Mouse (Mus musculus): ENCODE measurements at regions not wholly inside any gene's neighbourhood (a gene's known extent, or its start where the extent isn't known, plus 50 kb on each side); places are given as distances from the start of the nearest gene placed in this dataset.

DNA sequence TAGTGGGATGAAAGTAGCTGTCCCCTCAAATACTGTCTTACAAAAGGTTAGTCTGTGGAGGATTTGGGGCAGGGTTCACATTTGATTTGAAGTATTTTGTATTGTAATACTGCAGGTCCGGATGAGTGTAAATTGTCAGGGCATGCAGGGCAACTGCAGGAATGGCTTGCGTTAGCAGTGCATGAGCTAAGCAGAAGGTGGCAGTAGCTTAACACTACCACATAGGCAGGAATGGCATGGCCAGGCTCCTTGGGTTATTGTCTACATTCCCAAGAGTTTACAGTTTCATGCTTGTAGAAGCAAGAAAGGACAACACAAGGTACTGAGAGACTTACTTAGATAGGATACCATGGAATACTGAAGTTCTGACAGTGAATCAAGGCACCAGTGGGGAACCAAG, 611.3 kb downstream of the Hdgfl1 start:
- no peaks in the 10 kb centered on the region for H3K9me3 ChIP-seq (ENCODE audit: control insufficient read depth, insufficient read depth, low read depth, low read length)
- H3K4me1 ChIP-seq (ENCODE audit: control insufficient read depth in 2 of 2, insufficient read depth in 2 of 2, low read length in 2 of 2, poor library complexity in 1 of 2), result no peaks in the 10 kb centered on the region
- no peak for TF ChIP-seq ZC3H11A (IDR thresholded peaks at IDR 0.05; ENCODE audit: borderline replicate concordance, low read depth, low read length)
- no peak for TF ChIP-seq CHD2 (IDR thresholded peaks at IDR 0.05; ENCODE audit: low read depth, low read length)
- no peaks in the 10 kb centered on the region for H3K36me3 ChIP-seq (ENCODE audit: control insufficient read depth, insufficient read depth, low read length, poor library complexity, severe bottlenecking)
- H3K27ac ChIP-seq (ENCODE audit: insufficient read depth, low read depth, low read length, poor library complexity, severe bottlenecking), result no peak overlapping the region
- in situ Hi-C loops (cut with MboI; ENCODE audit: low sequenced_read_pairs in 2 of 2, unreplicated experiment in 2 of 2), result no loop called here
- no peak overlapping the region for H3K4me3 ChIP-seq (ENCODE audit: insufficient read depth in 1 of 2, low read depth in 1 of 2, low read length in 2 of 2, poor library complexity in 1 of 2, severe bottlenecking in 1 of 2)
- DNase-seq (ENCODE audit: low read depth, low spot score), result no peak
- H3K9ac ChIP-seq (ENCODE audit: insufficient read depth, low read depth, low read length, poor library complexity, severe bottlenecking), result no peak overlapping the region

DNA sequence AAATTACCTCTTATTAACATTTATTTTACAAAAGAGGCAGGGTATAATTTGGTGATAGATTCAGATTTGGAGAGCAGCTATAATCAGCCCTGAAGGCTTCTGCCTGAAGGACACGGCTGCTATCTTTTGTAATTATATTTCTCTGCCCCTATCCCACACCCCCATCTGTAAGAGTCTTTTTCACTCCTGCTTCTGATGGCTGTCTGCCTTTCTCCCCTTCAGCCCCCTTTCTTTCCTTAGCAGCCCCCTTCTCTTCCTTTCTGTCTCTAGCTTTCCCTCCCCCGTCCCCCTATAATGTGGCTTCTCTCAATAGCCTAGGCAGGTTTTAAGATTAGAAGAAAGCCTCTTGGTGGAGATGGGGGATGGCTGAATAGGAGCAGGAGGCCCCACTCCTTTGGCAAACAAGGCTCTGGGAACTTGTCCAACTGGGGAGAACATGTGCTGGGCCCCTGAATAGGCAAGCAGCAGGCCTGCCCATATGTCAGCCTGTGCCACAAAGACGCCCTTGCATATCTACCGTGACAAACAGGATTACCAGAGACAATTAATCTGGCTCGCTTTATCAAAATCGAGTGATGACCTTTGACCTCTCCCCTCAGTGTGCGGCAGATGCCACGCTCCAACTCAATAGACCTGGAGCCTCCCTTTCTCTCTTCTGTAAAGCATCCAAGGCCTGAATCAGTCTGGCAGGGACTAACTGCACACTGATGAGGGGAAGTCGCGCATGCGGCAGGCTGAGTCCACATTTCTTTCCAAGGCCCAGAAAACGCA, 615.1 kb downstream of the Hdgfl1 start:
- TF ChIP-seq CHD2 (IDR thresholded peaks at IDR 0.05; ENCODE audit: low read depth, low read length) (no peak), HCFC1 (IDR thresholded peaks at IDR 0.05; ENCODE audit: borderline replicate concordance, insufficient read depth, low read length) (no peak), MAFK (IDR thresholded peaks at IDR 0.05; ENCODE audit: insufficient read depth, low read depth, low read length) (no peak), ZC3H11A (IDR thresholded peaks at IDR 0.05; ENCODE audit: borderline replicate concordance, low read depth, low read length) (no peak), ZNF384 (IDR thresholded peaks at IDR 0.05; ENCODE audit: low read depth, low read length) (no peak)
- H3K27ac ChIP-seq (ENCODE audit: insufficient read depth, low read depth, low read length, poor library complexity, severe bottlenecking), result no peak overlapping the region
- H3K9ac ChIP-seq (ENCODE audit: insufficient read depth, low read depth, low read length, poor library complexity, severe bottlenecking), result no peak overlapping the region
- no peaks in the 10 kb centered on the region for H3K4me1 ChIP-seq (ENCODE audit: control insufficient read depth in 2 of 2, insufficient read depth in 2 of 2, low read length in 2 of 2, poor library complexity in 1 of 2)
- no peaks in the 10 kb centered on the region for H3K9me3 ChIP-seq (ENCODE audit: control insufficient read depth, insufficient read depth, low read depth, low read length)
- in situ Hi-C loops (cut with MboI; ENCODE audit: low sequenced_read_pairs in 2 of 2, unreplicated experiment in 2 of 2), result no loop called here
- no peak for DNase-seq (ENCODE audit: low read depth, low spot score)
- no peaks in the 10 kb centered on the region for H3K36me3 ChIP-seq (ENCODE audit: control insufficient read depth, insufficient read depth, low read length, poor library complexity, severe bottlenecking)
- no peak overlapping the region for H3K4me3 ChIP-seq (ENCODE audit: insufficient read depth in 1 of 2, low read depth in 1 of 2, low read length in 2 of 2, poor library complexity in 1 of 2, severe bottlenecking in 1 of 2)

DNA sequence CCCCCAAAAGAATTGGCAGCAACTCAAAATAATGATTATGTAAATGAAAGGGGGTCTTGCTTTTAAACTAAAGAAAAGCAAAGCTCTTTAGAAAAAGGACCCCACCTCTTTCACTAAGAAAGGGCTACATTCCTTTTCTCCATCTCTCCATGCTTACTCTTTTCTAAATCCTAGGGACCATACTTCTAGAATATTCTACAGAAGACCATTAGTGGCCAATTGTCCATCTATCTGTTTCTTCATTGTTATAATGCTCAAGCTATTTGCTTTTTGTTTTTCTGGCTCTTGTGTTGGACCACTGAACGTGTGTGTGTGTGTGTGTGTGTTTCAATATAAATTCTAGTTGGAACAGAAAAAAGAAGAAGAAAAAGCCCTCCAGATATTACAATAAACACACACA, 615.7 kb downstream of the Hdgfl1 start:
- no peak overlapping the region for H3K27ac ChIP-seq (ENCODE audit: insufficient read depth, low read depth, low read length, poor library complexity, severe bottlenecking)
- H3K36me3 ChIP-seq (ENCODE audit: control insufficient read depth, insufficient read depth, low read length, poor library complexity, severe bottlenecking), result no peaks in the 10 kb centered on the region
- DNase-seq (ENCODE audit: low read depth, low spot score), result no peak
- no peaks in the 10 kb centered on the region for H3K9me3 ChIP-seq (ENCODE audit: control insufficient read depth, insufficient read depth, low read depth, low read length)
- in situ Hi-C loops (cut with MboI; ENCODE audit: low sequenced_read_pairs in 2 of 2, unreplicated experiment in 2 of 2), result no loop called here
- TF ChIP-seq ZC3H11A (IDR thresholded peaks at IDR 0.05; ENCODE audit: borderline replicate concordance, low read depth, low read length) (no peak), MAFK (IDR thresholded peaks at IDR 0.05; ENCODE audit: insufficient read depth, low read depth, low read length) (no peak), CHD2 (IDR thresholded peaks at IDR 0.05; ENCODE audit: low read depth, low read length) (no peak), ZNF384 (IDR thresholded peaks at IDR 0.05; ENCODE audit: low read depth, low read length) (no peak), HCFC1 (IDR thresholded peaks at IDR 0.05; ENCODE audit: borderline replicate concordance, insufficient read depth, low read length) (no peak)
- H3K4me3 ChIP-seq (ENCODE audit: insufficient read depth in 1 of 2, low read depth in 1 of 2, low read length in 2 of 2, poor library complexity in 1 of 2, severe bottlenecking in 1 of 2), result no peak overlapping the region
- H3K4me1 ChIP-seq (ENCODE audit: control insufficient read depth in 2 of 2, insufficient read depth in 2 of 2, low read length in 2 of 2, poor library complexity in 1 of 2), result no peaks in the 10 kb centered on the region
- H3K9ac ChIP-seq (ENCODE audit: insufficient read depth, low read depth, low read length, poor library complexity, severe bottlenecking), result no peak overlapping the region

DNA sequence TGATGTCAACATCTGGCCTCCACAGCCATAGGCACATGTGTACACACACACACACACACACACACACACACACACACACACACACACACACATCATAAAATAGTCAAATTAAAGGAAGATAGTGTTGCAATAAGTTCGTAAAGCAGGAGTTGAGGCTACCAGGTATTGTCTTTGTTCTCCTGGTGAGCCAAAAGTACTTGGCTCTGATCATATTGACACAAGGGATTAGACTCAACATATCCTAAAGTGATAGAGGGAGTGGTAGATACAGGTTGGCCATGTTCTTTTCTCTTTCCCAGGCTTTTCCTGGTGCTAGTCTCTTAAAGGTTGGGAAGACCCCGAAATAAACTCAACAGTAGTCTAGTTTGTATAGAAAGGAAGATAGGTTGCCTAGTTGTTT, 616.9 kb downstream of the Hdgfl1 start:
- in situ Hi-C loops (cut with MboI; ENCODE audit: low sequenced_read_pairs in 2 of 2, unreplicated experiment in 2 of 2), result no loop called here
- no peak for DNase-seq (ENCODE audit: low read depth, low spot score)
- Histone ChIP-seq H3K36me3 (ENCODE audit: control insufficient read depth, insufficient read depth, low read length, poor library complexity, severe bottlenecking) (no peaks in the 10 kb centered on the region), H3K4me3 (ENCODE audit: insufficient read depth in 1 of 2, low read depth in 1 of 2, low read length in 2 of 2, poor library complexity in 1 of 2, severe bottlenecking in 1 of 2) (no peak overlapping the region), H3K27ac (ENCODE audit: insufficient read depth, low read depth, low read length, poor library complexity, severe bottlenecking) (no peak overlapping the region), H3K9ac (ENCODE audit: insufficient read depth, low read depth, low read length, poor library complexity, severe bottlenecking) (no peak overlapping the region), H3K9me3 (ENCODE audit: control insufficient read depth, insufficient read depth, low read depth, low read length) (no peaks in the 10 kb centered on the region), H3K4me1 (ENCODE audit: control insufficient read depth in 2 of 2, insufficient read depth in 2 of 2, low read length in 2 of 2, poor library complexity in 1 of 2) (no peaks in the 10 kb centered on the region)
- TF ChIP-seq MAFK (IDR thresholded peaks at IDR 0.05; ENCODE audit: insufficient read depth, low read depth, low read length) (no peak), CHD2 (IDR thresholded peaks at IDR 0.05; ENCODE audit: low read depth, low read length) (no peak), ZC3H11A (IDR thresholded peaks at IDR 0.05; ENCODE audit: borderline replicate concordance, low read depth, low read length) (no peak)

DNA sequence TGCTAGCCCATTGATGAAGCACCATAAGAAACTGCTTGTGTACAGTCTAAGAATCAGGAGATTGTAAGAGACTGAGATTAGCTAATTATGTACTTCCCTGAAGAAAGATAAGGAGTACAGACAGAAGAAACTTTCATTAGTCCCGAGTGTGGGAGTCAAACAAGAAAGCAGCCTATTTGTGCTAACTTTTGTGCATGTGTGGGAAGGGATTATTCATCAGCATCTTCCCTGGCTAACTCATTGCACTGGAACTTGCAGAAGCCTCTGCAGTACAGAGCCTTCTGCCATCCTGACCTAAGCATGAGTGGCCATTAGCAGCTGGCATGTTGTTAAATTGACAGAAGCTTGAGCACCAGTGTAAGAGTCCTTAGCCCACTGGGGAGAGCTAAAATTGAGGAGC, 619.5 kb downstream of the Hdgfl1 start:
- no peak for TF ChIP-seq HCFC1 (IDR thresholded peaks at IDR 0.05; ENCODE audit: borderline replicate concordance, insufficient read depth, low read length)
- no peak for TF ChIP-seq MAFK (IDR thresholded peaks at IDR 0.05; ENCODE audit: insufficient read depth, low read depth, low read length)
- TF ChIP-seq ZC3H11A (IDR thresholded peaks at IDR 0.05; ENCODE audit: borderline replicate concordance, low read depth, low read length), result no peak

More for the DNA sequence above, 619.5 kb downstream of the Hdgfl1 start:
- H3K27ac ChIP-seq (ENCODE audit: insufficient read depth, low read depth, low read length, poor library complexity, severe bottlenecking), result no peak overlapping the region
- in situ Hi-C loops (cut with MboI; ENCODE audit: low sequenced_read_pairs in 2 of 2, unreplicated experiment in 2 of 2), result no loop called here
- no peak for DNase-seq (ENCODE audit: low read depth, low spot score)
- H3K4me3 ChIP-seq (ENCODE audit: insufficient read depth in 1 of 2, low read depth in 1 of 2, low read length in 2 of 2, poor library complexity in 1 of 2, severe bottlenecking in 1 of 2), result no peak overlapping the region
- no peak overlapping the region for H3K9ac ChIP-seq (ENCODE audit: insufficient read depth, low read depth, low read length, poor library complexity, severe bottlenecking)
- H3K4me1 ChIP-seq (ENCODE audit: control insufficient read depth in 2 of 2, insufficient read depth in 2 of 2, low read length in 2 of 2, poor library complexity in 1 of 2), result no peaks in the 10 kb centered on the region
- H3K36me3 ChIP-seq (ENCODE audit: control insufficient read depth, insufficient read depth, low read length, poor library complexity, severe bottlenecking), result no peaks in the 10 kb centered on the region
- no peaks in the 10 kb centered on the region for H3K9me3 ChIP-seq (ENCODE audit: control insufficient read depth, insufficient read depth, low read depth, low read length)
